Mouse (Mus musculus) T-helper 2 cell (primary cell): ENCODE results near the gene Sgf29.
"Not testable (repeated sequence)": the region's sequence is repeated elsewhere in the genome, so short reads cannot be mapped to it uniquely, and the experiment has no call there.

Experiments used
- in situ Hi-C: fragments of 300-600 bp; cut with MboI, MseI; formaldehyde crosslinking; loops from one replicate; pipeline ENCODE4 v1.15.1; 2025; ENCODE audit warnings: high pct_unique_total_duplicates

Sgf29 gene

GRCm38 (mm10) chr7:126636733-126637520 lies 12.2 kb upstream of the Sgf29 start:
- in situ Hi-C loops = loop anchor here (5.0 kb wide), 1 partner anchor 40 kb away; no protein-coding TSS in a partner anchor

DNA sequence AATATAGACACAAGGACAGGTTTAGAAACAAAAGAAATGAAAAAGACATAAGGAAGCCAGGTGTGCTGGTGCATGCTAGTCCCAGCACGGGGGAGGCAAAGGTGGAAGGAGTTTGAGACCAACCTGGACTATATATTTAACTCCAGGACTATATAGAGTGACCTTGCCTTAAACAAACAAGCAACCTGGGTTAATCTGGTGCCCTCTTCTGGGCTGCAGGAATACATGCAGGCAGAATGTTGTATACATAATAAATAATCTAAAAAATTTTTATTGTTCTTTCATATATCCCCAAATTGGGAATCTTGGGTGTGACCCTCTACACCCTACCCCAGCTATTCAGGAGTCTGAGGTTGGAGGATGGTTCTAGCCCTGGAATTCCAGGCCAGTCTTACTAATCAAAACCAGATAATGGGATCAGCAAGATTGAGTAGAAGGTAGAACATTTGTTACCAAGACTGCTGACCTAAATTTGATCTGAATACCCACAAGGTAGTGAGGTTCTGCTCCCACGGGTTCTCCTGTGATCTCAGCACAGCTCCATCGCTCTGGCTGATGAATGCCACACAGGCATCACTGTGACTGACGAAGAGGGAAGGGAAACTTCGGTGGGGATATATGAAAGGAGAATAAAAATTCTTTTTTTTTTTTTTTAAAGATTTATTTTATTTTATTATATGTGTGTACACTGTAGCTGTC lies 6.4 kb upstream of the Sgf29 start:
- in situ Hi-C loops = no loop called here

GRCm38 (mm10) chr7:126643244-126643617 lies 5.9 kb upstream of the Sgf29 start:
- in situ Hi-C loops = not testable (repeated sequence)

DNA sequence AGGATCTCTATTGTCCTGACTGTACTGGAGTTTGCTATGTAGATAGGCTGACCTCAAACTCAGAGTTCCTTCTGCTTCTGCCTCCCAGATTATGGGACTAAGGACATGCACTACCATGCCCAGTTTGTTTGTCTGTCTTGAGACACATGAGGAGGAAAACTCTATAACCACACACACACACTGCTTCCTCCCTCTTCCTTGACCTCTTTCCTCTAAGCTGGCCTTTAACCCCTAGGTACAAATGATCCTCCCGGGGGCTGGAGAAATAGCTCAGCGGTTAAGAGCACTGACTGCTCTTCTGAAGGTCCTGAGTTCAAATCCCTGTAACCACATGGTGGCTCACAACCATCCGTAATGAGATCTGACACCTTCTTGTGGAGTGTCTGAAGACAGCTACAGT lies 4.8 kb upstream of the Sgf29 start:
- in situ Hi-C loops = no loop called here

GRCm38 (mm10) chr7:126644914-126645313 lies 4.2 kb upstream of the Sgf29 start:
- in situ Hi-C loops = loop anchor here (5.0 kb wide), 1 partner anchor 47 kb away; no protein-coding TSS in a partner anchor

GRCm38 (mm10) chr7:126645708-126646107 lies 3.4 kb upstream of the Sgf29 start:
- in situ Hi-C loops = loop anchor here (5.0 kb wide), 1 partner anchor 47 kb away; no protein-coding TSS in a partner anchor

GRCm38 (mm10) chr7:126648486-126648885 lies 623 bp upstream of the Sgf29 start:
- in situ Hi-C loops = loop anchor here (5.0 kb wide), 1 partner anchor 44 kb away; no protein-coding TSS in a partner anchor

- in situ Hi-C loops = no loop called here
Measured at GRCm38 (mm10) chr7:126650852-126651251, 1.7 kb downstream of the Sgf29 start.

DNA sequence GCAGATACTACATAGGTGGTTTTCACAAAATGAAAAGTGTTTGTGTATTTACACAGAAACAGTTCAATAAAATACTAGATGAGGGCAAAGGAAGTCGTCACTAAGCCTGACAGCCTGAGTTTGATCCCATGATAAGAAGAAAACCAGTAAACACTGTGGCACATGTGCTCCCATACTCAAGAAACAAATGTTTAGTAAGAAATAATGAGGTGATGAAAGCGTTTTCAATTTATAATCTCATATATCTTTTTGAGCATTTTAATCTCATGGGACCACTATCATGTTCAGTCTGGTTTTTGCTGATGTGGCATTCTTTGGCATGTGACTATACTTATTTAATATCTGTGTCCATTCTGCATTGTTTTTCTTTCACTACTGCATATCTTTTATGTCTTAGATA lies 4.9 kb downstream of the Sgf29 start:
- in situ Hi-C loops = no loop called here

- in situ Hi-C loops = no loop called here
Measured at GRCm38 (mm10) chr7:126655695-126656094, 6.6 kb downstream of the Sgf29 start.

- in situ Hi-C loops = no loop called here
Measured at GRCm38 (mm10) chr7:126657522-126657921, 8.4 kb downstream of the Sgf29 start.

DNA sequence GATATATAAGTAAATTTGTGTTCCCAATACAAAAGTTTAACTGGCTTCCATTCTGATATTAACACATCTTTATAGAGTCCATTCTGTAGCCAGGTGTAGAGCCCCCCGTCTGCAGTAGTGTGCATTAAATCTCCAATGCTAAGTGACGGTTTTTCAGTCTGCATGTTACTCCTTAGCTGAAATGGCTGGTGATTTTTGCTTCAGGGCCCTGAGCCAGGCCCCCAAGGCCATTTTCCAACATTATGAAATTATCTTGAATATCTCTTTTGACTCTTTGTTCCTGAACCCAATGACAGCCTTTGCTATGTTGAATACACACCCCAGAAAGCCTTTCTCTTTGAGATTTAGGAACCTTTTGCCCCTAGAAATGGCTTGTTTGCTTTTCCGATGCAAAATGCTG lies 10.7 kb downstream of the Sgf29 start:
- in situ Hi-C loops = no loop called here

DNA sequence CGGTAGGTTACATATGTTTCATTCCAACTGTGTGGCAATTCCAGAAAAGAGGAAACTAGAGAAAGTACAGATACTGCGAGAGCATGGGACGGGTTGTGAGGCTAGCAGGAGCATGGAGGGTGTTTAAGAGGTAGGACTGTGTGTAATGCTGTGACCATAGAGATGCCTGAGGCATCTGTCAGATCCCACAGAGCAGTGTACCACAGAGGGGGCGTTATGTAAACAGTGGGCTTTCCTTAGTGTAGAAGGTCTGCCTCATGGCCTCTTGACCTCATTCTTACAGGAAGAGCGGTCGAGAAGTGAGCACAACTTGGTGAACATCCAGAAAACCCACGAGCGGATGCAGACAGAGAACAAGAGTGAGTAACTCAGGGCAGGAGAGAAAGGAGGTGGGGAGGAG lies 14.5 kb downstream of the Sgf29 start:
- in situ Hi-C loops = no loop called here

DNA sequence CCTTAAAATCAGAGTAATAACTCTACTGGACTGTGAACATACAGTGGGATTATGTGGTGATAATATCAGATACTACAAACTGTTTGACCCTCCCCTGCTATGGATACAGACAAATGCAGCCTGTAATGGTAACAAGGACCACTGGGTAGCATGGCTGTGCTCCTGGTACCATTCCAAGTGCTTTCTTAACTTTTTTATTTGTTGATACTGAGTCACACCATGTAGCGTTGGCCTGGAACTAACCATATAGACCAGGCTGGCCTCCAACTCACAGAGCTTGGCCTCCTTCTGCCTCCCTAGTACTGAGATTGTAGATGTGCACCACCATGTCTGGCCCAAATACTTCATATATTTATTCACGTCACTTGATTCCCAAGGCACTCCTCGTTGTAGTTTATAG lies 16.2 kb downstream of the Sgf29 start:
- in situ Hi-C loops = no loop called here

- in situ Hi-C loops = no loop called here
Measured at GRCm38 (mm10) chr7:126667495-126668090, 18.5 kb downstream of the Sgf29 start.

GRCm38 (mm10) chr7:126668452-126668851 lies 19.3 kb downstream of the Sgf29 start:
- in situ Hi-C loops = no loop called here

DNA sequence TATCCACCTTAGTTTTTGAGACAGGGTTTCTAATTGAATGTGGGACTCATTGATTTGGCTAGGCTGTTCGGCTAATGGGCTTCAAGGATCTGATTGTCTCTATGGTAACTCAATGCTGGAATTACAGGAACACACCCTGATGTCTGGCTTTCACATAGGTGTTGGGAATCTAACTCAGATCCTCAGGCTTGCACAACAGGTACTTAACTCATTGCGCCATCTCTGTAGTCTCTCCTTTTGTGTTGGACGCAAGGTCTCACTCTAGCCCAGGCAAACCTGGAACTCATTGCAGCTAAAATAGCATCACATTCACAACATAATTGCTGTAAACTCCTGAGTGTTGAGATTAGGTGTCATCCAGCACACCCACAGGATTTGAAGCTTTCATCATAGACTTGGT lies 21.0 kb downstream of the Sgf29 start:
- in situ Hi-C loops = no loop called here

GRCm38 (mm10) chr7:126672111-126672510 lies 23.0 kb downstream of the Sgf29 start:
- in situ Hi-C loops = no loop called here

GRCm38 (mm10) chr7:126675104-126675503 lies 26.0 kb downstream of the Sgf29 start:
- in situ Hi-C loops = loop anchor here (5.0 kb wide), 1 partner anchor 228 kb away; no protein-coding TSS in a partner anchor

DNA sequence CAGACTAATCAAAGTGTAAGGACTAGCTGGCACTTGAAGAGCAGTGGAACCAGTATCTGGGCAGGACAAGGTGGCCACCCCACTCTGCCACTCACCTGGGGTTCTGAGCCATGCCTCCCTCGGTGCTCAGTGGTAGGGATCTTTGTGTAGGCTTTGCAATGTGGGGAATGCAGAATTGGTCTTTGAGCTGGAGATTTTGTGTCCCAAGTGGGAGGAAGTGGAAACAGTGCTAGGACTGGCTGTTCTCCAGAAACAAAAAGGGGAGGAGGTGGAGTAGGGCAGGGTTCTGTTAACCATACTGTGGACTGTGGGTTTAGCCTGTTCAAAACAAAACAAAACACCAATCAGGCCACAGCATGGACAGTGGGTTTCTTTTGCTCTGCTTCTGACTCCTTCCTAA lies 27.1 kb downstream of the Sgf29 start, which contains the start of gene Sult1a1:
Gene Sult1a1 (minus strand): TSS at position 226 of the 400 bp plus-strand sequence.
- in situ Hi-C loops = loop anchor here (5.0 kb wide), 1 partner anchor 229 kb away; no protein-coding TSS in a partner anchor

DNA sequence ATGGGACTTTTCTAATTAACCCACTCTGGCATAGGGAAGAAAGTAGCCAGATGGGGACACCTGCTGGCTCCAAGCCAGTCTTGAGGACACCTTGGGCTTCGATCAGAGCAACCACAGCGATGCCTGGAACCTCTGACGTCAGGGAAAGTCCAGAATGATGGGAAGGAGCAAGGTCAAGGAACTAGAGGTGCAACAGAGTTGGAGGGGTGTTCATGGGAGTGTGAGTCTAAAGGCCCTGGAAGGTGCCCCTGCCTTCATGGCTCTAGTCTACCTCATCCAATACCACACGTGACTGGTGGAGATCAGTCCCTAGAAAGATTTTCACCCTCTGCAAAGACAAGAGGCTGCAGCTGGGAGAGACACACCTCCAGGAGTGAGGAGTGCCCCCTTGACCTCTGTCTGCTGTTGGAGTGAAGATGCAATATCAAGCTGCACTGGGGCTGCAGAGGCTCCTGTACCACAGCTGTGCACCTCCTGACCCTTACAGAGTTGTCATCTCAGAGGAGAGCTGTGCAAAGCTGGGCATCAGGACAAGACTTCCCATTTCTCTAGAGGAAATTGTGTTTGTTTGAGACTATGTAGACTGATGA lies 27.6 kb downstream of the Sgf29 start:
- in situ Hi-C loops = loop anchor here (5.0 kb wide), 1 partner anchor 229 kb away; no protein-coding TSS in a partner anchor
